Mouse (Mus musculus) ES-Bruce4 (cell line): ENCODE data around the gene Itga1.

Source experiments
- EP300 ChIP-seq: IDR thresholded peaks from 2 replicates; pipeline ENCODE4 v1.6.1; 2011; ENCODE audit warnings: low read depth, low read length; ENCODE audit not compliant: insufficient read depth
- POLR2A ChIP-seq: IDR thresholded peaks from one replicate; pipeline ENCODE4 v1.8.1; 2011; ENCODE audit warnings: low read length; ENCODE audit not compliant: insufficient read depth

- TF ChIP-seq POLR2A, result no peak
- TF ChIP-seq EP300, result no peak
These were observed 84.2 kb downstream of the Itga1 start for GRCm38 (mm10) chr13:115017545-115017944.
